Mouse (Mus musculus) hindlimb bud, embryonic 11.5 days (tissue): Measurements from ENCODE around the gene Tmem260.
A peak's percentile ranks its signal among the peaks of the same experiment; 100 is the strongest.

Experiments
- DNase-seq: peaks from one replicate; pipeline ENCODE4 v3.0.0-alpha.2; 2012; ENCODE audit warnings: low read depth, low spot score; ENCODE audit errors: extremely low spot score

The Tmem260 gene

DNA sequence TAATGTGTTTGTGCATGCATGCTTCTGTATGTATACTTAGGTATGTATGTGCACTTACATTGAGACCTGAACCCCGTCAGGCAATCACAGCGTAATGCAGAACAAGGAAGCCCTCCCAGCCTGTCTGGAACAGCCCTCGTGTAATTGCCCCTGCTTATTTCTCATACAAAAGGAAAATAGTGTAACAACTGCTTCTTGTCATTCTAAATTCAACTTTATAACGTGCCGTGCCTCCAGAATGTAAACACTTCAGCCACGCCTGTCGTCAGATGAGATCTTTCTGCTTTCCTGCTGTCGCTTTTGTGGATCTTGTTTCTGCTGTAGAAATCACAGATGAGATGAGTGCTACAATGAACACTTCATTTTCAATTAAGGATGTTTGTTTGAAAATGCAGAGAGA lies 30.4 kb downstream of the Tmem260 start:
- DNase-seq, result no peak

DNA sequence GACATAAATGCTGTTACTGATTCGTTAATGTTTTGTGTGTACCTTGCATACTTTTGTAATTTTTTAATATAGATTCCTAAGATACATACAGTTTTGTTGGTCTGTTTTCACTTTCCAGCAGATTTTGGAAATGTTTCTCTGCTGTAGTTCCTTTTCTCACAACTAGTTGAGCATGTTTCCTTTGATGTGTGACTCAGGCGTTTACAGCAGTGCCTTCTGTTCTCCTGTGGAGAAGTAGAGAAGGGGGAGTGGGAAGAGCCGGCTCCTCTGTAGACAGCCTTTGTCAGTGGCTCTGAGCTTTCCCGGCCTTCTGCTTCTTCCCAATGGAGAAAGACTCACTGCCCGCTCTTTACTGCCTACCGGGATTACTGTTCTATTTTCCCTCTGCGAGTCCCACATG lies 35.7 kb downstream of the Tmem260 start:
- no peak for DNase-seq

DNA sequence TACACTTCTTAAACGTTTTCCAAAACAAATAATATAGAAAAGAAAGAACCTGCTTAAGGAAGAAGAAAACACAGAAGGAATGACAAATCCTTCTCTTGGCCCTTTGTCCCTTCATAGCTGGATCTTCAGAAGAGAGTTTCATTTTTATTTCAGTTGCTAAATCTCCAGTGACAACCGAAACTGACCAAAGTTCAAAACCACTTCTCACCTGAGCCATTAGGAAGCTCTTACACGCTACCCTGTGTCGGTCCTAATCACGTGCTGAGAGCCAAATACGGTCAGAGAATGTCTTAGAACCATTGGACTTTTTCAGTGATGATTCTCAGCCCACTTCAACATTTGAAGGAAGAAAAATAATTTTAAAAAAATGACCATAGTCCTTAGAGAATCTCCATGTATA lies 36.8 kb downstream of the Tmem260 start:
- DNase-seq, result no peak

DNA sequence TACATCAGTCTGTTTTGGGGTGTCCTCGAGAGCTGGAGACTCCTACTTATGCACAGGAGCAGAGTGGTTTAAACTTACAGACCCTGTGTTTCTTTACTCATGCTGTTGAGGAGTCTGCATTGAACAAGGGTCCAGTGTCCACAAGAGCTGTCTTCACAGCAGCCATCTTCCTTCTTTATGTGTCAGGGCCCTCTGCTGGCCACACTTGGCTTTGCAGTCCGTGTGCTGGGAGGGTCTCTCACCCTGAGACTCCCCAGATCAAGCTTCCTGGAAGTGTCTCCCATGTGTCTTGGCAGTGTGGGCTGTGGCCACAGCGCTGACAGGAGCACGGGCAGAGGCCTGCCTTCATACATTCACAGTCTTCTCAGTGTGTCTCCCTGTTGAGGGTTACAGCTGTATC lies 48.0 kb downstream of the Tmem260 start:
- peak; percentile 16 for DNase-seq

DNA sequence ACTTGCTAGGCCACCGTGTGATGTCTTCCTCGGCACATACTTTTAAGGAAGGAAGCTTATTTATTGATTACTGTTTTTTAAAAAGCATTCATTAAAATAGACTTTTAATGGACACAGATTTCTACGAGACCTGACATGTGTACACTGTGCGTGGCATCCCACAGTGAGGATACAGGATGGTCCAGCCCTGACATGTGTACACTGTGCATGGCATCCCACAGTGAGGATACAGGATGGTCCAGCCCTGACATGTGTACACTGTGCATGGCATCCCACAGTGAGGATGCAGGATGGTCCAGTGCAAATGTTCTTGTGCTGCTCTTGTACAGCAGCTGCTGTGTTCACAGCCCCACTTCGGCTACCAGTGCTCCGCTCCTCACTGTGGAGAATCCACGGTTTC lies 56.6 kb downstream of the Tmem260 start:
- no peak for DNase-seq

DNA sequence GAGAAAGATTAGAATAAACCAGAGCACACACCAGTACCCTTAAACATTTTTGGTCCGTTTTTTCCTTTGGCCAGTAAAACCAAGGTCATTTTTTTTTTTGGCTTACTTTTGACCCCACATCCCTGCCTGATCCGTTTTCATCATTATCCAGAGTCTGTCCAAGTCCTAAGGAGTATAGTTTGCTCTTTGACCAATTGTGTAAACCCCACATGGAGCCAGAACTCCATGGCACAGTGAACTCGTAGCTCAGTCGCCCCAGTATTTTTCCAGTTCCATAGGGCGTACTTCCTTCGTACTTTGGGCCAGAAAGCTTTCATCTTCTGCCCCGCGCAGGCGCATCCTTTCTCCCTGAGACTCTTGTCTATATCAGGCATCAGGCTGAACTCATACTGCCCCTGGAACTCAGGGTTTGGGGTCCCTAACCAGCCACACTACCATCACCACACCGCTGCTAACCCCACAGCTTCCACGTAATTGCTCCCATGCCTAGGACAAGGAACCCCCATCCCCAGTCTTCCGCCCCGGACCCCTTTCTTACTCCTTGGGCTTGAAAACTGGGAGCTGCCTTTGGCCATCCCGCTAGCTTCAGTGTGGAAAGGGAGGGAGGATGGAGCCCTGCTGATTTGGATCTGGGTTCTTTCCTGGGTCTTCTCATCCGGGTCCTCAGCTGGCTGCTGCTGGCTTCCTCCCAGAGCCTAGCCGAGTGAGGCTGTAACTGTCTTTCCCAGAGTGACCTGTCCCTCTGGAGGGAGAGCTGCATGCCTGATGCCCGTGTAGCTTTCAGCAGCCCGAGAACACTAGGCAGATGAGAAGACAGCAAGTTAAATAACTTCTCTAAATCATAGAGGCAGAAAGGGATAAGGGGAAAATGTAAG lies 58.0 kb downstream of the Tmem260 start:
- DNase-seq, result no peak

DNA sequence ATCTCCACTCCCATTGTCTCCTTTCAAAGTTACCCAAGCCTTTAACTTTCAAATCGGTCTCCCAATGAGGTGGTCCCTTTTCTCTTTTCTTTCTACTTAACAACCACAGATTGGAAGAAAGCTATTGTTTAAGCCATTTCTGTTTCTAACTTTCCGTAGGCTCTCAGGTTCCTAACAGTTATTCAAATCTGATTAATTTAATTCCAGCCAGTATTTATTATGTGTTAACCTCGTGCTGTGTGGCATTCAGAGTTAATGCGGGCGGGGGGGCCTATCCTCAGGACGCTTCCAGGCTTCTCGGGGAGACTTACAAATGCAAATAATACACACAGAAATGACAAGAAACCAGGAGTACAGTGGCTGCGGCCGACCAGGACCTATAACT lies 58.6 kb downstream of the Tmem260 start:
- DNase-seq, result no peak

DNA sequence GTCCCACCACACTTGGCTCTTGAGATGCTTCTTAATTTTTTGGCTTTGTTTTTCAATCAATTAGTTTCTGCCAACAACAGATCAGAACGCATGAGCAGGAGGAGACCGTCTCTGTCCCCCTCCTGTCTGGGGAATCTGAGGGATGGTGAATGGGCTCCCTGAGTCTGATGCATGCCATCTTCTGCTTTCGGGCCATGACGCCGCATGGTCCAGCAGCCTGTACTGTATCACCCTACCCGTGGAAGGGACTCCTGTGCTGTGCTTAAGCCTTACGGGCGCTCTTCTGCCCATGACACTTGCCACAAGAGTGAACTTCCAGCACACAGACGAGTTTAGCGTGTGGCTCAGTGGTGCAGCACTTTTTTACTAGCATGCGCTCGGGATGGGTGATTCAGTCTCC lies 59.7 kb downstream of the Tmem260 start:
- no peak for DNase-seq

DNA sequence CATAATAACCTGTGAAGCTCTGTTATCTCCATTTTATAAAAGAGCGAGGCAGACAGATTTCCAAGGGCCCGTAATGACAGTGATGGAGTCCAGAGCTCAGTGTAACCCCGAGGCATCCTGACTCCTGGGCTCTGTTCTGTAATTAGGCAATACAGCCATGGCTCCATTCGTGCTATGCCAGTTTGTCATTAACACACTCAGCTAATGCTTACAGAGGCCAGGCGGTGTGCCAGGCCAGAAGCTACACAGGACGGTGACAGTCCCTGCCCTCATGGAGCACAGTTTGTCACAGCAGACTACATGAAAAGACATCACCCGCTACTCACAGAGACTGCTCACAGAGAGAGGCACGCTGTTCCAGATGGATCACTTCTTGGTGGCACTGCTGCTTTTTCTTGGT lies 61.5 kb downstream of the Tmem260 start:
- no peak for DNase-seq

DNA sequence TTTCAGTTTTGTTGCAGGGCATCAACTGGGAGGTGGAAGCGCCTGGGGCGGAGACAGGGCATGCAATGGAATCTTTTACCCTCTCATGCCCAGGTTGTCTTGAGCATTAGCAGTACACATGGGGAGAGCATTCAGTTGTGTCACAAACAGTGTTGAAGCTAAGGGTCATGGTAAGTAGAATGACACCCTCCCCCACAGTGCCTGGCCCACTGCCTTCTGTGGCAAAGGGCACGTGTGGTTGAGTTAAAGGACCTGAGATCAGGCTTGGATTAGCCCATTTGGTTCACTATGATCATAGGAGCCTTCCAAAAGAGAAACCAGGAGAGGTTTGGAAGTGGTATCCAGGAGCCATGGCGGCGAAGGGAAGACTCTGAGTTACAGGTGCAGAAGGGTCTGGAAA lies 63.2 kb downstream of the Tmem260 start:
- no peak for DNase-seq

DNA sequence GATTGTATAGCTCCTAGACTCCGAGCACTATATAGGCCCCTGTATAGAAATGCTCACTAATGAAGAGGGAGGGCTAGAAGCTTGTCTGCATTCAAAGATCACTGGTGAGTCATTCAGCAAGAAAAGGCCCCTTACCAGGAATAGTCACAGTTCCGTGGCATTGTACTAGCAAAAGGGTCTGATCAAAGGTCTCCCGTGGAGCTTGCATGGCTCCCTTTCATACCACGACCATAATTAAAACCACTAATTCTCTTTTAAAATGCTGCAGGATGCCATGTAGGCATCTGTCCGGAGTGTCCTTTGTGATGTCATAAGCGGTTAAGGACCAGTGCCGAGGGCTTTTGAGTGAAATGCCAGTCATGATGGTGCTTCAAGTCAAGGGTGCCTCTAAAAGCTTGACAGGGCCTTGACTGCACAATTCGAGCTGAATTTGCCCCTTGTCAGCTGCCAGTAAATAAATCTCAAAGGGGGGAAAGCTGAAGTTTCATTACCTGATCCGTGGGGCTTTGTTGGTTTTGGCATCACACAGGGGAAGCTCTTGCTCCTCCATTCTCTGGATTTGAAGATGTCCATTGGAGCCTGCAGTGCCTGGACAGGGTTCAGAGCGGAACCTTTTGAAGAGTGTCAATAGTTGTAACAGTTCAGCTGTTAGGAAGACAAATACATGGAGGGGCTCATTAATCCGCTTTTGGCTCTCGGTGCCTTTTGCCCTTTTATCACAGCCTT lies 67.3 kb downstream of the Tmem260 start:
- no peak for DNase-seq

DNA sequence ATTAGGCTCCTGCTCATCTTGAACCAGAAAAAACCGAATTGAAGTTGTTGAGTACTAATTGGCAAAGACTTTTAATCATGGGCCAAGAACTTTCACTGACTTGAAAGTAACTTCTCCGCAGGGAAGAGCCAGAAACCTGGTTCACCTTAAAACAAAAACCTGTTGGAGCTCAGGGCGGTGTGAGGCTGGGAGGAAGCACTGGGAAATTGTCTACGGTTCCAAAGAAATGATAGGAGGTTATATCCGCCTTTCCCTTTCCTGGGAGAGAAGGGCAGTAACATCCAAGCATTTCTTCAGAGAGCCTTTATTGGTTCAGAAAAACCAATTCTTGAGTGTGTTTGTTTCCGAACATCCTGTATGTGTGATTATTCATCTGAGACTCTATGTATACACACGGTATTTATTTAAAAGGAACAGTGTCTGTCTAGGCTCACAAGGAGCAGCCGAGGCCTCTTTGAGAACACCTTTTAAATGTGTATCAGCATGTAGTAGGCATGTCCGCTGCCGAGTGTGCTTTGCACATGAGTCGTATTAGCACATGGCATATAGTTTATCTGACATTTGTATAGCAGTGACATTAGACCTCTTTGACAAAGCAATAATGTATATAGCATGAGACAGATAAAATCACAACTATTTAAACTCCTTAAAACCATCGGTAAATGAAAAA lies 68.0 kb downstream of the Tmem260 start:
- no peak for DNase-seq

DNA sequence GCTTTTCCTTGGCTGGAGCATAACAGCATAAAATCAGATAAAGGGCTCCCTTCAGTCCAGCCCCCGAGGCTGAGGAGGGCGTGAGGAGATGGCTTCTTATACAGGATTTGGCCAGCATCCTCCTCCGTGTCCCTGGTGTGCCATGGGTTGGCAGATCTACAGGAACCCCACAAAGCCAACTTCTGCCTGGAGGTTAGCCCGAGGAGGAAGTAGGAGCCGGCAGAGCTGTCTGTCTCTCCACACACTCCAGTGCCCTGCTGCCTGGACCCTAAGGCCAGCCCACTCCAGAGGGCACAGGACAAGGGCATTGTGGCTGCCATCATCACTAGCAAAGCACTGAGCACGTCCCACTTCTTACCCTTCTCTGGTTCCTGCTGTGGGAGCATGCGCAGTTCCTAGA lies 68.7 kb downstream of the Tmem260 start:
- no peak for DNase-seq

DNA sequence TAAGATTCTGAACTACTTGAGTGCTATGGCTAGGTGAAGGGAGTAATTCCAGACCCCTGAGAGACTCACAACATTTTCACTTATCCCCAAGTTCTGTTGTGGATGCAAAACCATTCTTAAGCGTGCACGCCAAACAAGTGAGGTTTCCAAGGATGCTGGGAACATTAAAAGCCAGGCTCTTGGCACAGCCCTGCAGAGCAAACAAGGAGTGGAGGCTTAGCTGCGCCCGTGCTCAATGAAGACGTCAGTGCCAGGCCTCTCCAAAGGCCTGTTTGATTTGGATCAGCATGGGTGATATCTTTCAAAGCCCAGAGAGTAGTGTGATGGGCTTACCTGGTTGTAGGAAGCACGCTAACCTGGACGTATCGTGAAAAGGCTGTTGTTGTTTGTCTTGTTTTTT lies 69.6 kb downstream of the Tmem260 start:
- no peak for DNase-seq

DNA sequence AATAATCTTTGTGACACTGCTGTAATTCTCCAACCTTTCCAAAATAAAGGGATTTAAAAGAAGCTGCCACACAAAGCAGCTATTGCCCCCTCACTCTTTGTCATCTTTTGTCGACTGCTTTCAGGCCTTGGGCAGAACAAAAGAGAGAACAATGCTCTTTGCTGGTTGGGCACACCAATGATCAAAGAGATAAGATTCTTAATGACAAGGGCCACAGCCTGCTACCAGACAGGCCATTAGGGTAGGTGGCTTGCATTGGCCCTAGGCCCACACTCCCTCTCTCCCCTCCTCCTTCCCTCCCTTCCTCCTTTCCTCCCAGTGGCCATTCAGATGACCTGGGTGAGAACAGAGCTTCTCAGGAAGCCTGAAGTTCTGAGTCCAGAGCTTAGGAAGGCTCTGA lies 77.4 kb downstream of the Tmem260 start:
- DNase-seq, result no peak

DNA sequence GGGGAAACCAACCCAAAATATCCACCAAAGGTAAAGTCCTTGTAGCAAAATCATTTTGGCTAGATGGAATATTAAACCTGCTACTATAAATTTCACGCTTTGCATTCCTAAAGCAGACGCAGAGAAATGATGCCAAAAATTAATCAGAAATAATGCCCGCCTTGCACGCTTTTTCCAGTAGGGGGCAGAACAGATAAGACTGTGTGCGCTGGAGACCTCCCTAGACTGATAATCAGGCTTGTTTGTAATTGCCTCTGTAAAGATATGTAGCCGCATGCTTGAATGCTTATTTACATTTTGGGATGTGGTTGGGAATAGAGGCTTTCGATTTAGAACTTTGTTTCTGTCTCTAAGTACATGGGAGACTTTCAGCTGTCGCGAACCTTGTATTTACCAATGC lies 78.2 kb downstream of the Tmem260 start:
- DNase-seq, result no peak

DNA sequence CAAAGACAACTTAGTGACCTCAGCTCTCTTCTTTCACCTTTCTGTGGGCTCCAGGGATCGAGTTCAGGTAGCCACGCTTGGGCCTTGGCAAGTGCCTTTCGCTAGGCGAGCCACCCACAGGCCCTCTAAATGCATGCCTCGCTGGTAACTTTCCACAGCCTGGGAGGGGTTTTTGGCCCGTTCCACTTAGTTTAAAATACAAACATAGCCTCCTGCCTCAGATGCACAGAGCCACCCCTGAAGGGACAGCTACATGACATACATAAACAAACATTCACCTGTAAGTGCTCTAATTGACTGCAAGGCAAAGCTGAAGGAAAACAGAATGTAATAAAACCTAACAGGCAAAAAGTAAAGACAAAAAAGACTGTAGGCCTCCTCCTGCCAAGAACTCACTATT lies 79.1 kb downstream of the Tmem260 start:
- DNase-seq, result no peak

DNA sequence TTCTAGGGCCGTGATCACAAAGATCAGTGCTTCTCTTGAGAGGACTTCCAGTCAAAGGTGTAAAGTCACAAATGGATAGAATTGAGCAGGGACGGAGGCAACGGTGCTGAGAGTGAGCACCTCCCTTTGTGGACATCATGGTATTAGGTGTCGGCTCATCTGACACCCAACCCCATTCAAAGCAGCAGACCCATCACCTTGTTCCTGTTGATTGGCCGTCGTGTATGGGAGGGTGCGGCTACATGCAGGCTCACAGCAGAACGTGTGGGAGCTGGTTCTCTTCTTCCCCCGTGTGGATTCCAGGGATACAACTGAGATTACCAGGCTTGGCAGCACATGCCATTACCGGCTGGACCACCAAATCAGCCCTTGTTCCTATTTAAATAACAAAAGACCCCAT lies 84.7 kb downstream of the Tmem260 start:
- no peak for DNase-seq

DNA sequence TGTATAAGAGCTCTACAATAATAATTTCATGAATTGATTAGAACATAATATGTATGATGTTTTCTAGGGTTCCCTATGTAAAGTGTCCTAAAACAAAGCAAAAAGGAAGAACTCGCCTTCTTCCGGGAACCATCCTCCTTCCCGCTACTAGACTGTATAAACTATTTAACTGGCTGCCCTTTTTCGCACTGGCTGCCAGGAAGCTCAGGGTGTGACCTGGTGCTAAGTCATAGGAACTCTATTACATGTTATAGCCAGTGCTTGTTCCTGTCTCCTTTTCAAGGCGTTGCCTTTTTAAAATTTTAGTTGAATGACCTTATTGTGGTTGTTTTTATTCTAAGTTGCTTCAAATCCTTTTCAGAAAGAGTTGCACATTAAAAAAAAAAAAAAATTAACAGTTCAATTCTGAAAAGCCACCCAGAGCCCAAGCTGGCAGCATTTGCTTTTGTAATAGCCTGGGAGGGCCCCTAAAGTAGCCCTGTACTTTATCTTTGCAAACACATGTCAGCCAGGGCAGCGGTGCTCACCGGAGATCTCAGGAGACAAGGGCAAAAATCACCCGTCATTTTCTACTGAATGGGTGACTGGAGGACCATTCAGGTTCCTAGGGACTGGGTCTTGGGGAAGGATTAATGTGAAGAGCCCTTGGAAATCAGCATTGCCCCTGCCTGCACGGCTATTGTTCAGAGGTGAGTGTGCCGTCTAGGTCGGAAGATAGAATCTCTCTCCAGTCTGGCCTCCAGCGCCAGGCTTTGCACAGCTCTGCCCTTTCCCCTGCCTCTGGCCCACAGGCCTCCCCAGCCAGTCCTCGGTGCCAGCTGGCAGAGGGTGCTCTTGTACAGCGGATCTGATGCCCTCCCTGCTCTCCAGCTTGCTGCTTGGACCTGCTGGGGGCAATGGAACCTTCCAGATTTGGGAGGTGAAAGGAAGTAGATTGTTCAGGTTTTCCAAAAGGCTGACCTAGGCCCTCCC lies 92.2 kb downstream of the Tmem260 start:
- DNase-seq, result no peak

DNA sequence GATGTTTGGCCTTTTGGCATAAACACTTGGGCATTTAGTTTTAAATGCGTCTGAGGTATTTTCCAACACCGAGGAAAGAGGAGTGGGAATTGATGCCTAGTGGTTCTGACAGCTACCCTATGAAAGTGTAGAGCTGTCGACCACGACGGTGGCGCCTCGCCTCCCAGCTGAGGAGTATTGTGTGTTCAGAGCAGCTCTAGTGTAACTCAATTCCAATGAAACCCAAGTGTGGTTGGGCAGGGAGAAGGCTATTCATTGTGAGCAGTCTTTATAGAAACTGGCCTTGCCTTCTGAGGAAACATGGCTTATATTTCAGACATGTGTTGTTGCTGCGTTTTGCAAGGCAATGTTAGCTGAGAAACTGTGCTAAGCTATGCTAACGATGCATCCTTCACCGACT lies 99.2 kb downstream of the Tmem260 start:
- no peak for DNase-seq

DNA sequence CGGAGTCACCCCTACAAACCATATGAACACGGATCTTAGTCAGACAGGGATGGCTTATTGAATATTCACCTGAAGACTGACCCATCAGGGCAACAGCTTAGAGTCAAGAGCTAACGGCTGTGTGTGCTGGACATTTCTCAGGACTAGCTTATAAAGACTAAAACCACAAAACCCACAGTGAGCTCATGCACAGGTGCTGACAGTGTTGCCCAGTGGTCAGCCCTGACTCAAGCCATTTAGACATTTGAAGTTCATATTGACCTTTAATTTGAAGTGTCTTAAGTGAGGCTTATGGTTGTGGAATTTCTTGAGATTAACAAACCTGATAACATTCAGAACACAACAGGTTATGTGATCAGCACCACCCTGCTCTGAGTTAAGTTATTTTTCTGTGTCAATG lies 100.1 kb downstream of the Tmem260 start:
- no peak for DNase-seq
